Mouse (Mus musculus) left cerebral cortex, adult 9 months (tissue): ENCODE measurements around the gene Plpp7.

ENCODE experiments used
- DNase-seq, 2 experiments: peaks; one replicate each; pipeline ENCODE4 v3.0.0; 2022; ENCODE audit warnings: low spot score in 2 of 2

Gene Plpp7

GRCm38 (mm10) chr2:32102944-32103343, 7.6 kb downstream of the Plpp7 start:
- no peak for DNase-seq

GRCm38 (mm10) chr2:32103557-32103956, 8.2 kb downstream of the Plpp7 start:
- peak in 1 of 2 experiments; percentile 46 for DNase-seq

GRCm38 (mm10) chr2:32104122-32104521, 8.8 kb downstream of the Plpp7 start:
- peak in 1 of 2 experiments; percentile 59 for DNase-seq

GRCm38 (mm10) chr2:32105117-32105913, 10.0 kb downstream of the Plpp7 start:
- no peak for DNase-seq

- DNase-seq = no peak
Observed at GRCm38 (mm10) chr2:32105930-32106329, 10.6 kb downstream of the Plpp7 start.

GRCm38 (mm10) chr2:32111268-32111667, 15.9 kb downstream of the Plpp7 start:
- peak in 1 of 2 experiments; percentile 44 for DNase-seq

GRCm38 (mm10) chr2:32112548-32112947, 17.2 kb downstream of the Plpp7 start:
- peak in 1 of 2 experiments; percentile 49 for DNase-seq

GRCm38 (mm10) chr2:32115851-32116268, 20.5 kb downstream of the Plpp7 start:
- DNase-seq = no peak

GRCm38 (mm10) chr2:32119802-32120750, 24.7 kb downstream of the Plpp7 start:
- DNase-seq = no peak

- no peak for DNase-seq
Observed at GRCm38 (mm10) chr2:32121150-32121549, 25.8 kb downstream of the Plpp7 start.

GRCm38 (mm10) chr2:32121785-32122184, 26.5 kb downstream of the Plpp7 start:
- DNase-seq = no peak

- no peak for DNase-seq
Observed at GRCm38 (mm10) chr2:32127653-32128535, 32.6 kb downstream of the Plpp7 start.

GRCm38 (mm10) chr2:32128536-32128841, 33.2 kb downstream of the Plpp7 start:
- no peak for DNase-seq

GRCm38 (mm10) chr2:32129383-32130074, 34.2 kb downstream of the Plpp7 start:
- no peak for DNase-seq

- peak in 1 of 2 experiments; percentile 80 for DNase-seq
Observed at GRCm38 (mm10) chr2:32130435-32130834, 35.1 kb downstream of the Plpp7 start.

- no peak for DNase-seq
Observed at GRCm38 (mm10) chr2:32131205-32131834, 36.0 kb downstream of the Plpp7 start.

- DNase-seq = no peak
Observed at GRCm38 (mm10) chr2:32131866-32132566, 36.7 kb downstream of the Plpp7 start.

GRCm38 (mm10) chr2:32132567-32132992, 37.3 kb downstream of the Plpp7 start:
- no peak for DNase-seq

- DNase-seq = peak; percentile 63 to 97
Observed at GRCm38 (mm10) chr2:32134039-32134438, 38.7 kb downstream of the Plpp7 start.
